Mouse (Mus musculus) forebrain, embryonic 16.5 days (tissue): ENCODE measurements around the gene Gtpbp3. TPM values are rescaled to one million over a fixed set of nuclear protein-coding genes. Genes with fewer than 3 reads are reported as not detected.
A peak's percentile ranks its signal among the peaks of the same experiment; 100 is the strongest.

Experiments
- ATAC-seq: fragments of 200-750 bp; cut with Nextera tagmentation; 2 replicates; pipeline ENCODE4 v1.8.0; 2017; ENCODE audit warnings: mild to moderate bottlenecking, moderate library complexity
- H3K27ac ChIP-seq: fragments of 300-500 bp; sonication (generic); 2 replicates; pipeline ENCODE4 v1.5.1; 2014; ENCODE audit warnings: low read length, control low read depth
- H3K27me3 ChIP-seq: fragments of 300-500 bp; sonication (generic); replicated peaks from 2 replicates; pipeline ENCODE4 v1.6.1; 2014; ENCODE audit warnings: low read length; ENCODE audit not compliant: control insufficient read depth, insufficient read depth
- H3K36me3 ChIP-seq: fragments of 300-500 bp; sonication (generic); 2 replicates; pipeline ENCODE4 v1.6.1; 2014; ENCODE audit not compliant: control insufficient read depth, insufficient read depth
- H3K4me1 ChIP-seq: fragments of 300-500 bp; sonication (generic); replicated peaks from 2 replicates; pipeline ENCODE4 v1.6.1; 2014; ENCODE audit warnings: low read length; ENCODE audit not compliant: control insufficient read depth, insufficient read depth
- H3K4me2 ChIP-seq: fragments of 300-500 bp; sonication (generic); 2 replicates; pipeline ENCODE4 v1.6.1; 2014; ENCODE audit warnings: mild to moderate bottlenecking, low read length, control low read depth
- H3K4me3 ChIP-seq: fragments of 300-500 bp; sonication (generic); replicated peaks from 2 replicates; pipeline ENCODE4 v1.5.1; 2014; ENCODE audit warnings: mild to moderate bottlenecking, low read length, control low read depth
- H3K9ac ChIP-seq: fragments of 300-500 bp; sonication (generic); replicated peaks from 2 replicates; pipeline ENCODE4 v1.6.1; 2014; ENCODE audit warnings: low read depth, low read length, control low read depth
- H3K9me3 ChIP-seq: fragments of 300-500 bp; sonication (generic); 2 replicates; pipeline ENCODE4 v1.6.1; 2016; ENCODE audit warnings: low read length; ENCODE audit not compliant: control insufficient read depth
- WGBS: fragments of 180-500 bp; shearing (Covaris S2); extraction: QIAGEN DNeasy Blood & Tissue Kit; methylation state at CpG from one replicate; pipeline ENCODE4 v1.1.7; 2014; 5-methylcytosine and 5-hydroxymethylcytosine counted together
- polyA plus RNA-seq: library from polyadenylated mRNA; unstranded; fragments of >200 nt; fragmentation: Nextera tagmentation; extraction: Ambion mirVana; gene quantifications from 2 replicates; pipeline ENCODE4 v1.2.1, GENCODE M21; 2015

Gene Gtpbp3
- polyA plus RNA-seq, 1 experiment from 2014 or later = 12.1 TPM

- no peak overlapping the region for H3K4me2 ChIP-seq
- H3K4me1 ChIP-seq = peaks cover 24% of the 10 kb centered on the region
- H3K9me3 ChIP-seq = no peaks in the 10 kb centered on the region
- no peak overlapping the region for H3K4me3 ChIP-seq
- H3K9ac ChIP-seq = no peak overlapping the region
- H3K27me3 ChIP-seq = no peaks in the 10 kb centered on the region
- H3K27ac ChIP-seq = no peak overlapping the region
- 89% methylated on average over 25 of the region's 25 CpGs for WGBS
- H3K36me3 ChIP-seq = peaks cover 18% of the 10 kb centered on the region
- ATAC-seq = no peak
Measured at GRCm38 (mm10) chr8:71474785-71475701, 12.9 kb upstream of the Gtpbp3 start.

GRCm38 (mm10) chr8:71475702-71476075 lies 12.2 kb upstream of the Gtpbp3 start:
- H3K4me3 ChIP-seq = peak overlapping the region; percentile 56
- no peak for ATAC-seq
- peaks cover 19% of the 10 kb centered on the region for H3K4me1 ChIP-seq
- H3K27ac ChIP-seq = peak overlapping the region; percentile 93
- WGBS = 30% methylated on average over 4 of the region's 4 CpGs
- no peaks in the 10 kb centered on the region for H3K27me3 ChIP-seq
- peak overlapping the region; percentile 64 for H3K4me2 ChIP-seq
- H3K36me3 ChIP-seq = peaks cover 18% of the 10 kb centered on the region
- peak overlapping the region; percentile 66 for H3K9ac ChIP-seq
- H3K9me3 ChIP-seq = no peaks in the 10 kb centered on the region

DNA sequence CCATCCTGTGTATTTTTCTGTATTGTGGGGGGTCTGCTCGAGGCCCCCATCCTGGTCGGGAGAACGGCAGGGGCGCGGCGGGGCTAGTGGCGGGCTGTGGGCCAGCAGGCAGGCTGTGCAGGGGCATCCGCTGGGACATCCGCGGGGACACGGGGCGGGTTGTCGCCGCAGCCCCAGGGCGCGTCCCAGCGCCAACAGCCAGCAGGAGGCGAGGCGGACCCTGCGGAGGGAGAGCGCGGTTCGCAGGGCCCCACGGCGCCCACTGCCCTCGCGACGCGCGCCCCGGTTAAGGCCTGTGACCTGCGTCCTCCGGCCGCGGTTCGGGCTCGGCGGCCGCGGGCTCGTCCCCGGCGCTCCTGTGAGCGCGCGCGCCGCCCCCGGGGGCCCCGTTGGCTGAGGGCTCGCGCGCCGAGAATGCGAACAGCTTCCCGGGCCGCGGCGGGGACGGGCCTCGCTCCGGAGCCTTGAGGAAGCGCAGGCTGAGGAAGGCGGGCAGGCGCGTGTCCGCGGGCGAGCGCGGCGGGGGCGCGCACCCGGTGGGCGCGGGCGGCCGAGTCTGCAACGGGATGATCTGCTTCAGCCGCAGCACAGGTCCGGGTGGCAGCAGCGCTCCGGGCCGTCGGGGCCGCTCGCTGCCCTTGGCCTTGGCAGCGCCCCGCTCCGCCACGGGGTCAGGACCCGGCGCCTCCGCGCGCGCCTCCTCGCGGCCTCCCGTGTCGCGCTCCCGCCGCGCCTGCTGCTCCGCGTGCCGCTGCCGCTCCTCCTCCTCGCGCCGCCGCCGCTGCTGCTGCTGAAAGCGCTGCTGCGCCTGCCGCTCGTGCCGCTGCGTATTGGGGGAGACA lies 11.6 kb upstream of the Gtpbp3 start:
- Histone ChIP-seq H3K27me3 (no peaks in the 10 kb centered on the region), H3K4me3 (peak overlapping the region; percentile 56), H3K4me2 (peak overlapping the region; percentile 64), H3K27ac (peak overlapping the region; percentile 93), H3K9me3 (no peaks in the 10 kb centered on the region), H3K9ac (peak overlapping the region; percentile 66), H3K36me3 (peaks cover 18% of the 10 kb centered on the region), H3K4me1 (peaks cover 17% of the 10 kb centered on the region)
- WGBS = under 1% methylated on average over 90 of the region's 121 CpGs
- ATAC-seq = peak; percentile 75

DNA sequence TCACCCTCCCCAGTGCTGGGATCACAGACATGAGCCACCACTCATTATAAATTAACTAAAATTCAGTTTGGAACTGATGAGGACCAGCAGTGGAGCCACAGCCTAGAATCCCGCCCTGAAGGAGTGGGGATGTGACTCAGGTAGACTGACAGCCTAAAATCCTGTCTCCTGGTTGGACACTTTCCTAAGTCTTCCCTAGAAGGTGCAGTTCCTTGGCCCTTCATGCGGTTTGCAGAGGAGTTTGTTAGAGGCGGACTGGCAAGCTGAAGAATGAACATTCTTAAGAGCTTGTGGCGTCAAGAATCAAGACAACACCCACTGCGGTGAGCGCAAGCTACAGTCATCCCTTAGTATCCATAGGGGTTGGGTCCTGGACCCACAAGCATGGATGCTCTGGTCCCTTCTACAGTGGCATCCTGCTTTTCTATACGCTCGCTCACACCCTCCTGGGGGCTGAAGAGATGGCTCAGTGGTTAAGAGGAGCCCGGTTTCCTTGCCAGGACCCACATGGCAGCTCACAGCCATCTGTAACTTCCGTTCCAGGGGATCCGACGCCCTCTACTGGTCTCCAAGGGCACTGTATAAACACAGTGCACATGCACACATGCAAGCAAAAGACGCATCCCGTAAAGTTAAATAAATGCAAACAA lies 10.6 kb upstream of the Gtpbp3 start:
- WGBS = 31% methylated on average over 14 of the region's 14 CpGs
- Histone ChIP-seq H3K4me1 (peaks cover 17% of the 10 kb centered on the region), H3K36me3 (peaks cover 23% of the 10 kb centered on the region)

GRCm38 (mm10) chr8:71478943-71479342 lies 9.0 kb upstream of the Gtpbp3 start:
- Histone ChIP-seq H3K4me3 (no peak overlapping the region), H3K4me2 (no peak overlapping the region), H3K9ac (no peak overlapping the region), H3K27me3 (no peaks in the 10 kb centered on the region), H3K27ac (no peak overlapping the region), H3K4me1 (peaks cover 27% of the 10 kb centered on the region), H3K36me3 (peaks cover 20% of the 10 kb centered on the region), H3K9me3 (no peaks in the 10 kb centered on the region)
- ATAC-seq = no peak
- 96% methylated on average over 11 of the region's 11 CpGs for WGBS

More for the DNA sequence above, 10.6 kb upstream of the Gtpbp3 start:
- peak overlapping the region; percentile 66 for H3K9ac ChIP-seq
- H3K4me2 ChIP-seq = peak overlapping the region; percentile 64
- peak overlapping the region; percentile 56 for H3K4me3 ChIP-seq
- ATAC-seq = peak; percentile 4; the same call in 1 of the 2 replicates
- H3K27me3 ChIP-seq = no peaks in the 10 kb centered on the region
- H3K27ac ChIP-seq = peak overlapping the region; percentile 93
- H3K9me3 ChIP-seq = no peaks in the 10 kb centered on the region

GRCm38 (mm10) chr8:71483932-71484331 lies 4.0 kb upstream of the Gtpbp3 start:
- WGBS = 49% methylated on average over 8 of the region's 8 CpGs
- ATAC-seq = no peak

DNA sequence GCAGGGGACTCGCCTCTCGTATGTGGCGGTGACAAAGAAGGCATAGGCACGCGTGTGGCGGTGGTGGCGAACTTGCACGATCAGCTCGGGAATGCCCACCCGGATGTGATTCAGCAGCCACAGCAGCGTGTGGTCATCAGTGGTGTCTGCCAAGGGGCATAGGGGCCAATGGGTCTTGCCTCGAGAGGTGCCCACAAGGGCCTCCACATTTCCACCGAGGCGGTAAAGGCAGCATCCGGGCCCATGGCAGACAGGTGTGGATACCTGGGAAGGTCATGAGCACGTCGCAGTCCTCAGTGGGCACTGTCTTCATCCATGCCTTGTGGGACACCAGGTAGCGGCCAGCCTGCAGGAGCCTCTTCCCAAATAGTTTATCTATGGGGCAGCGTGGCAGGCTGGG lies 3.2 kb upstream of the Gtpbp3 start:
- peak overlapping the region; percentile 84 for H3K4me2 ChIP-seq
- peak overlapping the region; percentile 83 for H3K4me3 ChIP-seq
- H3K9me3 ChIP-seq = no peaks in the 10 kb centered on the region
- no peak overlapping the region for H3K27ac ChIP-seq
- H3K9ac ChIP-seq = peak overlapping the region; percentile 100
- H3K27me3 ChIP-seq = no peaks in the 10 kb centered on the region
- no peak for ATAC-seq
- peaks cover 45% of the 10 kb centered on the region for H3K4me1 ChIP-seq
- H3K36me3 ChIP-seq = peaks cover 5% of the 10 kb centered on the region; the same call in 1 of the 2 replicates
- WGBS = 92% methylated on average over 19 of the region's 19 CpGs

More at GRCm38 (mm10) chr8:71483932-71484331, 4.0 kb upstream of the Gtpbp3 start:
- no peak overlapping the region for H3K9ac ChIP-seq
- no peak overlapping the region for H3K4me3 ChIP-seq
- no peak overlapping the region for H3K4me2 ChIP-seq
- peaks cover 12% of the 10 kb centered on the region for H3K36me3 ChIP-seq
- H3K27ac ChIP-seq = no peak overlapping the region
- H3K9me3 ChIP-seq = no peaks in the 10 kb centered on the region
- peaks cover 37% of the 10 kb centered on the region for H3K4me1 ChIP-seq
- no peaks in the 10 kb centered on the region for H3K27me3 ChIP-seq

GRCm38 (mm10) chr8:71485142-71486135 lies 2.5 kb upstream of the Gtpbp3 start, which contains the start of gene Ano8:
Gene Ano8 (minus strand): TSS chr8:71485963.
- peak; percentile 86 for ATAC-seq
- Histone ChIP-seq H3K36me3 (peaks cover 5% of the 10 kb centered on the region; the same call in 1 of the 2 replicates), H3K4me2 (peak within 1 kb of the TSS; percentile 84), H3K27me3 (no peaks in the 10 kb centered on the region), H3K4me1 (peaks cover 45% of the 10 kb centered on the region), H3K4me3 (peak within 1 kb of the TSS; percentile 83), H3K27ac (peak within 1 kb of the TSS; percentile 86), H3K9me3 (no peaks in the 10 kb centered on the region), H3K9ac (peak within 1 kb of the TSS; percentile 100)
- 4% methylated on average over 58 of the region's 58 CpGs for WGBS
